Mouse (Mus musculus) retina, embryonic 14.5 days (tissue): ENCODE measurements at regions not wholly inside any gene's neighbourhood (a gene's known extent, or its start where the extent isn't known, plus 50 kb on each side); places are given as distances from the start of the nearest gene placed in this dataset.

Experiments used
- DNase-seq: peaks from one replicate; pipeline ENCODE4 v3.0.0-alpha.2; 2015; ENCODE audit warnings: low spot score

GRCm38 (mm10) chr2:21044007-21044406 lies 75.3 kb upstream of the Arhgap21 start:
- DNase-seq = peak; percentile 86

GRCm38 (mm10) chr2:21043302-21043701 lies 74.6 kb upstream of the Arhgap21 start:
- DNase-seq = peak; percentile 29

- no peak for DNase-seq
These were observed 68.9 kb upstream of the Arhgap21 start for GRCm38 (mm10) chr2:21037607-21038006.

GRCm38 (mm10) chr2:21037181-21037580 lies 68.5 kb upstream of the Arhgap21 start:
- no peak for DNase-seq

- DNase-seq = no peak
These were observed 67.4 kb upstream of the Arhgap21 start for GRCm38 (mm10) chr2:21035884-21036648.

GRCm38 (mm10) chr2:21034651-21035050 lies 66.0 kb upstream of the Arhgap21 start:
- DNase-seq = no peak

GRCm38 (mm10) chr2:21030650-21031049 lies 62.0 kb upstream of the Arhgap21 start:
- no peak for DNase-seq

- no peak for DNase-seq
These were observed 60.8 kb upstream of the Arhgap21 start for GRCm38 (mm10) chr2:21029391-21030010.

GRCm38 (mm10) chr2:21028605-21029004 lies 59.9 kb upstream of the Arhgap21 start:
- no peak for DNase-seq

GRCm38 (mm10) chr2:21018535-21018934 lies 49.9 kb upstream of the Arhgap21 start:
- no peak for DNase-seq
